Mouse (Mus musculus): ENCODE results near the gene Klhl21.
A peak's percentile ranks its signal among the peaks of the same experiment; 100 is the strongest.

Gene Klhl21

DNA sequence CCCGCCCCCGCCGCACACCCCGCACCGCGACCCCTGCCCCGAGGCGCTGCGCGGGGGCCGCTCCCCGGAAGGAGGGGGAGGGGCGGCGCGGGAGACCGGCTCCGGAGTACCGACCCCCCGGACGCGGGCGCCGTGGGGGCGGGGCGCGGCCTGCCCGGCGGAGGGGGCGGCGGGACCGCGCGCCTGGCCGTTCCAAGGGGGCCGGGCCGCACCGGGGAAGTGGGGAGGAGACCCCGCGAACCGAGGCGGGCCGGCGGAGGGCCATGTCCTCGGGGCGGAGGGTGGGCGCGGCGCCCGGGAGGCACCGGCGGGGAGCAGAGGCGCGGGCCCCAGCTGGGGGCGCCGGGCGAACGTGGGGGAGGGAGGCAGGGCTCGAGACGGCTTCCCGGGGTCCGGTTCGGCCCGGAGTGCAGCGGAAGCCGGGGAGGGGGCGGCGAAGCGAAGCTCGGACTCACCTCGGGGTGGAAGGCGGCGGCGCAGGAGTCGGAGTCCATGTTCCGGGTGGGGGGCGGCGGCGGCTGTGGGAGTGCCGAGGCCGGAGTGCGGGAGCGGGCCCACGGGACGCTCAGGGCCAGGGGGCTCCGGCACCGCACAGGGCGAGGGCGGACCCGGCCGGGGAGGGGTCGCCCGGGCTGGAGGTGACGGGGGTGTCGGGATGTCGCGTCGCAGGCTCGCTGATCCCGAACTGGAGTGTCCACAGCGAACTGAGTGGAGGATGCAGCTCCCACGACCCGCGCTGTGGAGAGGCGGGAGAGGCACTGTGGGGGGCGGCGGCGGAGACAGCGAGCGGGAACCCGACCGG lies 13.0 kb upstream of the Klhl21 start:
- DNase-seq (ENCODE audit: extremely low read depth, low read depth): no peak

DNA sequence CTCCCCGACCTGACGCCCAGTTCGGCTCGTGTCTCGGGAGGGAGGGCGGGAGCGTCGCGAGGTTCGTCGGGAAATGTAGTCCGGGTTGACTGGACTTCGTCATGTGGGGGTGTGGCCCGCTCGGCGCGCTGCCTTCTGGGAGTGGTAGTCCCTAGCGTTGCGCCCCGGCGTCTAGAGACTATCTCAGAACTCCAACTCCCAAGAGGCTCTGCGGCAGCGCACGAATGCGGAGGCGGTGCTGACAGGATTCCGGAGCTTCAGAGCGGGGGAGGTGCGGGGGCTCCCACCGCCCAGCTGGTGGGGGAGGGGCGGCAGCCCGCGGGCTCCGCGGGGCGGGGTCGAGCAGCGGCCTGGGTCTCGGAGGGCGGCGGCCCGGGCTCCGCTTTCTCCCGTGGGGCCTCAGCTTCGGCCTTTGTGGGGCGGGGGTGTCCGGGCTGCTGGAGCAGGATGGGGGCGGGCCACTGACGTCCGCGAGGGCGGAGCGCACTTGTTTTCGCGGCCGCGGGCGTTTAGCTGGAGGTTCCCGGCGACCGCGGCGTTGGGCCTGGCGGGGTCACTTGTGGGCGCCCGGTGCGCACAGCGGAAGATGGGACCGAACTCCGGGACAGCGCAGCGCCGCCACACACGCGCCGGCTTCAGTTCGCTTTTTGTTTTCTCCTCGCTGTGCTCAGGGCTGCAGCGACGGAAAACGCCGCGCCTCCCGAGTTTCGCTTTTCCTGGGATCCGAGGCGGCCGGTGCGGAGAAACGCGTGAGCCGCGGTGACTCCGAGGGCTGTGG lies 12.2 kb upstream of the Klhl21 start, which contains the start of gene Phf13:
TSS of gene Phf13 (minus strand) at position 86 of the 778 bp plus-strand sequence.
- DNase-seq (ENCODE audit: extremely low read depth, low read depth): peak; percentile 95

GRCm38 (mm10) chr4:151996951-151997222 lies 11.7 kb upstream of the Klhl21 start:
- DNase-seq (ENCODE audit: extremely low read depth, low read depth): no peak

DNA sequence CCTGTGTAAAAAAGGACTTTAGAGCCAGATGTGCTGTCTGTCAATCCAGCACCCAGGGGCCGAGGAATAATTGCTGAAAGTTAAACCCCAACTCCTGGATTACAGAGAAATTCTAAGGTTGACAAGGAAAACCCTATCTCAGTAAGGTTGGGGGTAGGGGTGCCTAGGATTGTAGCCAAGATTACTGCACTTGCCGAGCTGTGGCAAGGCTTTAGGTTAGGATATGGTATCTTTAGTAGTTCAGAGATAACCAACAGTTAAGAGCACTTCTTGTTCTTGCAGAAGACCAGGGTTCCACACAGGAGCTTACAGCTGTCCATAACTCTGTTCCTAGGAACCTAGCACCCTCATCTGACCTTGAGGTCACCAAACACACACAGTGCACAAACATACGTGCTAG lies 10.9 kb upstream of the Klhl21 start:
- DNase-seq (ENCODE audit: extremely low read depth, low read depth): no peak

DNA sequence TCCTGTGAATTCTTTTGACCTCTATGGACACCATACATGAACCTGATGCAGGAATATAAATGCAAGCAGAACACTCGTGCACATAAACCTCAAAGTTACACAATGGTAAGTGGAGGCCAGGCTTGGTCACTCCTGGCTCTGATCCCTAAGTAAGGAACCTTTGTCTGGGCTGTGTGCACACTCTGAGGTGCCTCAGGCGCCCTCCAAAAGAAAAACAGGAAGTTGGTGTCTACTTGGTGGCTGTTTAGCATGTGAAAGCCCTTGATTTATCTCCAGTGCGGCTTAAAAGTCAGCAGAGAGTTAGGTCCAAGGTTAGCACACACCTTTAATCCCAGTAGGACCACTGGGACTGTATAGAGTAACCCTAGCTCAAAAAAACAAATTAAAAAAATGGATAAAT lies 9.1 kb upstream of the Klhl21 start:
- peak; percentile 39 for DNase-seq (ENCODE audit: extremely low read depth, low read depth)

DNA sequence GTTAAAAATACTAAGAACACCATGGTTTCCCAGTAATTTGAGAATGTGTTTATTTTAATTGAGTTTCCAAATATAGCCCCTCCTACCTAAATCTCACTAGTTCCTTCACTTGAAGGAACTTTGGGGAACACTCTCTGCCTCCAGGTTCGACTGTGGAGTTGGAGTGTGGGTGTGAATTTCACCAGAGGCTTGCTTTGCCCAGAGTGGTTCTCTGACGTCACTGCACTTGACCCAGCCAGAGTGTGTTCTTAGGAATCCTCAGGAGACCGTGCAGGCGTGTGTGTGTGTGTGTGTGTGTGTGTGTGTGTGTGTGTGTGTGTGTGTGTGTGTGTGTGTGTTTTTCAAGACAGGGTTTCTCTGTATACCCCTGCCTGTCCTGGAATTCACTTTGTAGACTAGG lies 7.7 kb upstream of the Klhl21 start:
- DNase-seq (ENCODE audit: extremely low read depth, low read depth): no peak

DNA sequence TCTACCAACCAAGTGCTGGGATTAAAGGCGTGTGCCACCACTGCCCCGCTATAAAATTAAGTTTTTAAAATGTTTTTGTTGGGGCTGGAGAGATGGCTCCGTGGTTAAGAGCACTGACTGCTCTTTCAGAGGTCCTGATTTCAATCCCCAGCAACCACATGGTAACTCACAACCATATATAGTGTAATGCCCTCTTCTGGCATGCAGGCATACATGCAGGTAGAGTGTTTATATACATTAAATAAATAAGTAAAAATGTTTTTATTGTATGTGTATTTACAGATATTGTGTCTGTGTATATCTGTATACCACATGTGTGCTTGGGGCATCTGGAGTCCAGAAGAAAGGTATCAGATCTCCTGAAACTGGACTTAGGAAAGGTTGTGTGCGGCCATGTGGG lies 7.3 kb upstream of the Klhl21 start:
- DNase-seq (ENCODE audit: extremely low read depth, low read depth): no peak

- DNase-seq (ENCODE audit: extremely low read depth, low read depth): no peak
Measured at GRCm38 (mm10) chr4:152002063-152002462, 6.5 kb upstream of the Klhl21 start.

DNA sequence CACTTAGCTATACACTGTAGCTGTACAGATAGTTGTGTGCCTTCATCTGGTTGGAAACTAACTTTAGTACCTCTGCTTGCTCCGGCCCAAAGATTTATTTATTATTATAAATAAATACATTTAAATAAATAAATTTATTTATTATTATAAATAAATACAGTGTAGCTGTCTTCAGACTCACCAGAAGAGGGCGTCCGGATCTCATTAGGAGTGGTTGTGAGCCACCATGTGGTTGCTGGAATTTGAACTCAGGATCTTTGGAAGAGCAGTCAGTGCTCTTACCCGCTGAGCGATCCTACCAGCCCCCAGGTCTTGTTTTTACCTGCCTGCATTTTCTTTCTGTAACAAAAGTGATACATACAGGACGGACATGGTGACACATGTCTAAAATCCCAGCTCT lies 2.5 kb upstream of the Klhl21 start:
- no peak for DNase-seq (ENCODE audit: extremely low read depth, low read depth)

DNA sequence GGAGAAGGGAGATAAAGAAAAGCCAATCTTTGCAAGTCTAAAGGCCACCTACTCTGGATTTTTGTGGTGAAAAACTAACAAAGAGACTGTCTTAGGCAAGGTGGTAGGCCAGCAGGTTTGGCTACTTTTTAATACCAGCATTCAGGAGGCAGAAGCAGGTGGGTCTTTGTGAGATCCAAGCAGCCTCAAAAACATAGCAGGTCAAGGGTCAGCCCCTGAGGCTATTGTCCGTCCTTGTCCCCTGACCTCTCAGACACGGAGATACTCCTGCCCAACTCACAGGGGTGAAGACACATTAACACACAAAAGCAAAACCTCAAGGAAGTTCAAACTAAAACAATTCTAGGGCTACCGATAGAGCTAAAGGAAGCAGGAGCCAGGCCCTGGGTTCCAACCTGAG lies 1.8 kb upstream of the Klhl21 start:
- no peak for DNase-seq (ENCODE audit: extremely low read depth, low read depth)

GRCm38 (mm10) chr4:152007481-152008147 lies 989 bp upstream of the Klhl21 start:
- DNase-seq (ENCODE audit: extremely low read depth, low read depth): no peak

GRCm38 (mm10) chr4:152008148-152008500 lies 479 bp upstream of the Klhl21 start:
- DNase-seq (ENCODE audit: extremely low read depth, low read depth): no peak

DNA sequence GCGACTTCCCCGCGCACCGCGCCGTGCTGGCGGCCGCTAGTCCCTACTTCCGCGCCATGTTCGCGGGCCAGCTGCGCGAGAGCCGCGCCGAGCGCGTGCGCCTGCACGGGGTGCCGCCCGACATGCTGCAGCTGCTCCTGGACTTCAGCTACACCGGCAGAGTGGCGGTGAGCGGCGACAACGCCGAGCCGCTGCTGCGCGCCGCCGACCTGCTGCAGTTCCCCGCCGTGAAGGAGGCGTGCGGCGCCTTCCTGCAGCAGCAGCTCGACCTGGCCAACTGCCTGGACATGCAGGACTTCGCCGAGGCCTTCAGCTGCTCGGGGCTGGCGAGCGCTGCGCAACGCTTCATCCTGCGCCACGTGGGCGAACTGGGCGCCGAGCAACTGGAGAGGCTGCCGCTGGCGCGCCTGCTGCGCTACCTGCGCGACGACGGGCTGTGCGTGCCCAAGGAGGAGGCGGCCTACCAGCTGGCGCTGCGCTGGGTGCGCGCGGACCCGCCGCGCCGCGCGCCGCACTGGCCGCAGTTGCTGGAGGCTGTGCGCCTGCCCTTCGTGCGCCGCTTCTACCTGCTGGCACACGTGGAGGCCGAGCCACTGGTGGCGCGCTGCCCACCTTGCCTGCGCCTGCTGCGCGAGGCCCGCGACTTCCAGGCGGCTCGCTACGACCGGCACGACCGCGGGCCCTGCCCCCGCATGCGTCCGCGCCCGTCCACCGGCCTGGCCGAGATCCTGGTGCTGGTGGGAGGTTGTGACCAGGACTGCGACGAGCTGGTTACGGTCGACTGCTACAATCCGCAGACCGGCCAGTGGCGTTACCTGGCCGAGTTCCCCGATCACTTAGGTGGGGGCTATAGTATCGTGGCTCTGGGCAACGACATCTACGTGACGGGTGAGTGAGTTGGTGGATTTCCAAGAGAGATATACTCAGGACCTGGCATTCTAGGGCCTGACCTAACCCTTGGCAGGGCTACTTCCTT lies 761 bp downstream of the Klhl21 start:
- peak; percentile 16 for DNase-seq (ENCODE audit: extremely low read depth, low read depth)

- peak; percentile 64 for DNase-seq (ENCODE audit: extremely low read depth, low read depth)
Measured at GRCm38 (mm10) chr4:152010091-152010706, 1.6 kb downstream of the Klhl21 start.

DNA sequence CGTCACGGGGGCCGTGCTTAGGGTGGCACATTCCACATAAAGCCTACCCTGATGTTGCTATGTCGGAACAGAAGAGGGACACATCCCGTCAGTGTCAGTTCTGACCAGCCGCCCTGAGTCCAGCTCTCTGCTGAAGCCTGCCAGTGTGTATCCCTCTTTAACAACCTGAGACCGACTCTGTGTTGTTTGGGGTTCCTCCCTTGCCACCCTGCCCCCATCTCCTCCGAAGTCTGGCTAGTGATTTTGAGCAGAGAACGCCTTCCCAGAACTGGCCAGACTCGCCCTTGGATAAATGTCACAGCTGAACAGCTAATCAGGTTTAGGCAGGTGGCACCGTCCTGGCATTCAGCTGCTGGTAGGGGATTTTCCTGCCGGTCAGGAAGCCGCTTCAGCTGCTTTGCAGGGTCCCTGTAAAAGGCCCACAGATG lies 2.1 kb downstream of the Klhl21 start:
- no peak for DNase-seq (ENCODE audit: extremely low read depth, low read depth)

DNA sequence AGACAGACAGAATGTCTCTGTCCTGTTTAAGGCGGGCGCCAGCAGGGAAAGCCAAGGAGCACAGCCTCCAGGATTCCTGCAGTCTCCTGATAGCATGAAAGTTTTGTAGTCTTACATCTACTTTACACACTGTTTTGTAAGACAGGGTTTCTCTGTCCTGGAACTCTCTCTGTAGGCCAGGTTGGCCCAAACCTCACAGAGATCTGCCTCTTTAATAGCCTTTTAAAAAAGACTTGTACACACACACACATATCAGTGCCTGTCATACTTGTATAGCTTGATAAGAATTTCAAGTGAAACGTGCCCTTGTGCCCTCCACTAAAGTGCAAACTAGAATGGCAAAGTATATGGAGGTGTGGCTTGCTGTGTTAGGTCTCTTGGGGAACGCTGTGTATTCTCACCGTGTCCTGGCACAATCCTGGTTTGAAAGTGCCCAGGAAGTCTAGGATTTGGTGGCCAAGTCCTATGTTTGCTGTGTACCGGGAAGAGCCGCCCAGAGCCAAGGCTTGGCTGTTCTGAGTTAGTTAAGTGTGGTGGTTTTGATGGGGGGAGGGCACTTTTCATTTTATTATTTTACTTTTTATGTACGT lies 2.7 kb downstream of the Klhl21 start:
- DNase-seq (ENCODE audit: extremely low read depth, low read depth): no peak

GRCm38 (mm10) chr4:152012109-152012508 lies 3.5 kb downstream of the Klhl21 start:
- no peak for DNase-seq (ENCODE audit: extremely low read depth, low read depth)

GRCm38 (mm10) chr4:152013036-152013813 lies 4.6 kb downstream of the Klhl21 start:
- DNase-seq (ENCODE audit: extremely low read depth, low read depth): no peak

- no peak for DNase-seq (ENCODE audit: extremely low read depth, low read depth)
Measured at GRCm38 (mm10) chr4:152019073-152019472, 10.5 kb downstream of the Klhl21 start.

DNA sequence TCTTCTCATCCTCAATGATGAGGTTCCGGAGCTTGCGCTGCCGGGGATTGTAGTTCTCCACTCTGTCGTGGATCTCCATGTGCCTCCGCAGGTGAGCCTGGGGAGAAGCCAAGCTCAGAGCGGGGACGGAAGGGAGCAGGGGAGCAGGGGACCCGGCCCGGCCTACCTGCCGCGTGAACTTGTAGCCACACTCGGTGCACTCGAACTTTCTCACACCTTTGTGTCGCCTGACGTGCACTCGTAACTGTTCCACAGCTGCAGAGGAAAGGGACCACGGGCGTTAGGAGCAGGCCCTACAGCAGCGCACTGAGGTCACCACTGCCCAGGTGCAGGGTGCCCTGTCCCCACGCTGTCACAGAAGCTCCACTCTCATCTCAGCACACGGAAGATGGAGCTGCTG lies 11.4 kb downstream of the Klhl21 start:
- DNase-seq (ENCODE audit: extremely low read depth, low read depth): no peak
